Mouse (Mus musculus): Measurements from ENCODE around the gene Bmp6. TPM values are rescaled to one million over a fixed set of nuclear protein-coding genes. Genes with fewer than 3 reads are reported as not detected.

Bmp6 gene
- 0.51 and 0.64 TPM in 2 replicates for polyA plus RNA-seq (2015; fragmentation: Nextera tagmentation; extraction: Ambion mirVana)

DNA sequence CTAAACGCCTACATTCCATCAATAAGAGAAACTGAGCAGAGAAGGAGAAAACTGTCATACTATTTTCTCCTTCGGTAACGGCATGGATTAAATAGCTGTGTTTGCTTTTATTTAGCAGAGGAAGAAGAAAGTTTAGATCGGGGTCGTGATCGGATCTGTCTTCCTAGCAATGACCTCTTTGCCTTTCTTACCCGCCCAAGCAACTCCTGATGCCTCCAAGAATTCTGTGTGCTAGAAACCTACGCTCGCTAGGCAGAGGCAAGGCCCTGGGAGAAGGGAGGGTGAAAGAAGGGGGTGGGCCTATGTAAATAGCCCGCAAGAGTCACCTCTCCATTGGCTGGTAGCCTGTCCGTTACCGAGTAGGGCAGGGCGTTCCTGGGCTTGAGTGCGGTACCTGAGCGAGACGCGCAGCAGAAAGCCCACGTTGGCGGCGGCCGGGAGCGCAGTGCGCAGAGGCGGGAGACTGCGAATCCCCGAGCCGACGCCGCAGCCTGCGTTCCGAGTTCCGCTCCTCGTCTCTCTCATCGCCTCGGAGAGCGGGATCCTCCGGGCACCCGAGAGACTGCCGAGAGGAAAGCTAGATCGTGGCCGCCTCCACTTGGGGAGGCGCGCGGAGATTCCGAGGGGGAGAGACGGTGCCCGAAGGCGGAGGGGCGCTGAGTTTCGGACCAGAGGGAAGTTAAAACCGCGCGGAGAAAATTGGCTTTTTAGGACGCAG lies at the start of gene Bmp6:
Gene Bmp6 (plus strand): TSS at position 395 of the 718 bp plus-strand sequence.
- Histone ChIP-seq H3K27ac (ENCODE audit: low read length) (no peak within 1 kb of the TSS), H3K4me2 (ENCODE audit: low read depth, low read length) (peak within 1 kb of the TSS; percentile 93), H3K4me3 (ENCODE audit: low read length) (peak within 1 kb of the TSS; percentile 56), H3K9me3 (ENCODE audit: control insufficient read depth, low read length) (no peaks in the 10 kb centered on the region), H3K36me3 (ENCODE audit: control insufficient read depth, insufficient read depth, low read length) (no peaks in the 10 kb centered on the region), H3K9ac (ENCODE audit: low read depth, low read length) (peak within 1 kb of the TSS; percentile 59), H3K4me1 (ENCODE audit: control insufficient read depth, insufficient read depth, low read length) (peaks cover 19% of the 10 kb centered on the region), H3K27me3 (replicated peaks; ENCODE audit: control insufficient read depth, insufficient read depth, low read length) (peaks cover 36% of the 10 kb centered on the region)
- 2% methylated on average over 54 of the region's 54 CpGs for WGBS
- peak; percentile 98 for ATAC-seq

DNA sequence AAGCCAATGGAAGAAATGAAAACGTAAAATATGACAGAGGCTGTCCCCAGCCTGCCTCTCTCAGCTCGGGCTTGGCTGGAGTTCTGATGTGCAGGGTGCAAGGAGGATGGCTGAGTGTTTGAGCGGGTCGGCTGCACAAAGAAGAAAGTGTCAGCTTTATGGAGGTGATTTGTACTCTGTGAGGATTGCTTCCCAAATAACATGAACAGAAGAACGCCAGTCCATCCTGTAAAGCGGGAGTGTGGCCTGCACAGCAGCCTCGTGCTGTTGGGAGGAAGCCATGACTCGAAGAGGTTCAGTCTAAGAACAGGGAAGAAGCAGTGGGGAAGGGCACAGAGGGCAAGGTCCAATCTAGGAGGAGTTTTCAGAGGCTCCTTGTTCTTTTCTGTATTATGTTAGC lies 48.7 kb upstream of the Bmp6 start:
- peaks cover 11% of the 10 kb centered on the region for H3K4me1 ChIP-seq (ENCODE audit: control insufficient read depth, insufficient read depth, low read length)
- no peak overlapping the region for H3K4me3 ChIP-seq (ENCODE audit: low read length)
- no peak overlapping the region for H3K9ac ChIP-seq (ENCODE audit: low read depth, low read length)
- ATAC-seq, result peak; percentile 90
- no peaks in the 10 kb centered on the region for H3K36me3 ChIP-seq (ENCODE audit: control insufficient read depth, insufficient read depth, low read length)
- H3K27ac ChIP-seq (ENCODE audit: low read length), result peak overlapping the region; percentile 17
- no peaks in the 10 kb centered on the region for H3K27me3 ChIP-seq (replicated peaks; ENCODE audit: control insufficient read depth, insufficient read depth, low read length)
- whole genome bisulfite sequencing, result 18% methylated on average over 8 of the region's 8 CpGs
- peak overlapping the region; percentile 37 for H3K4me2 ChIP-seq (ENCODE audit: low read depth, low read length)
- no peaks in the 10 kb centered on the region for H3K9me3 ChIP-seq (ENCODE audit: control insufficient read depth, low read length)

DNA sequence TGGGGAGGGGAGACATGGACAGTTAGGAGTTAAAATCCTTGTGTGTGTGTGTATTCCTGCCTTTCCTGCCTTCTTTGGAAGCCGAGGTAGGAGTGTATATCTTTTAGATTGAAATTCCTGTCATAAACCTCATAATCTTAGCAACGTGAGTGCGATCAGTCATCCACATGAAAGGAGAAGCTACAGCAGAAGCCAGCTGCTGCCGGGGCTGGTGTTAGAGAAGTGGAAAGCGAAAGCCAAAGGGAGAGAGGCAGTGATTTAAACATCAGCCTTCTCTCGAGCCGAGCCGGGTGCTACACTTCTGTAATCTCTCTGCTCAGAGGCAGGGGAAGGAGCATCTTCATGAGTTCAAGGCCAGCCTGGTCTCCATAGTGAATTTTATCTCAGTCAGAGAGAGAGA lies 48.3 kb upstream of the Bmp6 start:
- no peaks in the 10 kb centered on the region for H3K36me3 ChIP-seq (ENCODE audit: control insufficient read depth, insufficient read depth, low read length)
- H3K27ac ChIP-seq (ENCODE audit: low read length), result peak overlapping the region; percentile 17
- no peak overlapping the region for H3K9ac ChIP-seq (ENCODE audit: low read depth, low read length)
- ATAC-seq, result peak; percentile 89
- peaks cover 11% of the 10 kb centered on the region for H3K4me1 ChIP-seq (ENCODE audit: control insufficient read depth, insufficient read depth, low read length)
- H3K4me3 ChIP-seq (ENCODE audit: low read length), result no peak overlapping the region
- H3K9me3 ChIP-seq (ENCODE audit: control insufficient read depth, low read length), result no peaks in the 10 kb centered on the region
- WGBS, result 15% methylated on average over 8 of the region's 8 CpGs
- no peaks in the 10 kb centered on the region for H3K27me3 ChIP-seq (replicated peaks; ENCODE audit: control insufficient read depth, insufficient read depth, low read length)
- H3K4me2 ChIP-seq (ENCODE audit: low read depth, low read length), result peak overlapping the region; percentile 37

DNA sequence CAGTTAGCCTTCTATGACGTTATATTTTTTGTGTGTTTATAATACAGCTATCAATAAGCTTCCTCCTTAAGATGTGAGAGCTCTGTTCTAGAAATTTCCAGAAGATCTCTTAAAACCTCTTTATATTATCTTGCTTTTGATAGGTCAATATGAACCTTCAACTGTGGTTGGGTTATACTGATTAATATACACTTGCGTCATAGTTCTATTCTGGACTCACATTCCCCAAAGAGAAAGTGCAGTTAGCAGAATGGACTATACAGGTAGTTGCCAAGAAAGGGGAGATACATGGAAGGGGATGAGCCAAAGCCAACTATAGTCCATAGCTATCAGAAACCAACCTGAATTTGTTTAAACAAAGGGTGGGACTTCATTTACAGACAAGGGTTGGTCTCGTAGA lies 33.8 kb upstream of the Bmp6 start:
- Histone ChIP-seq H3K36me3 (ENCODE audit: control insufficient read depth, insufficient read depth, low read length) (no peaks in the 10 kb centered on the region), H3K4me2 (ENCODE audit: low read depth, low read length) (no peak overlapping the region), H3K4me1 (ENCODE audit: control insufficient read depth, insufficient read depth, low read length) (0 out of 2 replicates have a peak, but pooled peaks cover 4% of the 10 kb centered on the region), H3K27me3 (replicated peaks; ENCODE audit: control insufficient read depth, insufficient read depth, low read length) (no peaks in the 10 kb centered on the region), H3K9me3 (ENCODE audit: control insufficient read depth, low read length) (no peaks in the 10 kb centered on the region), H3K27ac (ENCODE audit: low read length) (no peak overlapping the region), H3K9ac (ENCODE audit: low read depth, low read length) (no peak overlapping the region), H3K4me3 (ENCODE audit: low read length) (no peak overlapping the region)
- WGBS, result 57% methylated on average over 3 of the region's 3 CpGs
- no peak for ATAC-seq

DNA sequence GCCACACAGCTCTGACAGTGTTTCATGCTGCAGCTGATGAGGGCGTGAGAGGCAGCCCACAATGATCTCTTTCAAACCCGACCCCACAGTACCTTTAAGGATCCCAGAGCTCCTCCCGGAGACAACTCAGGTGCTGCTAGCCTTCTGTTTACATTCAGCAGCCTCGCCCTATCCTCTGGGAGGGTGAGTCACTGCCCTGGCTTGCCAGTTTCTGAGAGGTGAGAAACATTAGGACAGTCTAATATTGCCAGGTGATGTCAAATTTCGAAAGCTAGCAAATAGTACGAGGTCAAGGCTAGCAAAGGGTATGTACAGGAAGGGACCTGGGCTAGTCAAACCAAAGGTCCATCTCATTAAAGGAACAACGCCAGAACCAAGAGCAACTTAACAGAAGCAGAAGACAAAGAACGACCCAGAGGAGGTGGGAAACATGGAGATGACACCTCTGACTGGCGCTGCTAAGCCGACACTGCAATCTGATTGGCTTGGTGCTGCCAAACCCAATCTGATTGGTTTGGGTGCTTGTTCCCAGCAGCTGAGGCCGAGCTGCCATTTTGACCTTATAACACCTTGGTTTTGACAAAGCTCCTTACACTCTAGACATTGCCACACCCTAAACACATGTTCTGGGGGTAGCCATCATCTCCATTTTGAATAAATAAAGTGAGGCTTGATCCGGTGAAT lies 32.4 kb upstream of the Bmp6 start:
- Histone ChIP-seq H3K36me3 (ENCODE audit: control insufficient read depth, insufficient read depth, low read length) (no peaks in the 10 kb centered on the region), H3K4me3 (ENCODE audit: low read length) (peak overlapping the region; percentile 32; the same call in 1 of the 2 replicates), H3K27ac (ENCODE audit: low read length) (peak overlapping the region; percentile 37), H3K9ac (ENCODE audit: low read depth, low read length) (no peak overlapping the region), H3K27me3 (replicated peaks; ENCODE audit: control insufficient read depth, insufficient read depth, low read length) (no peaks in the 10 kb centered on the region), H3K9me3 (ENCODE audit: control insufficient read depth, low read length) (no peaks in the 10 kb centered on the region), H3K4me1 (ENCODE audit: control insufficient read depth, insufficient read depth, low read length) (0 out of 2 replicates have a peak, but pooled peaks cover 4% of the 10 kb centered on the region), H3K4me2 (ENCODE audit: low read depth, low read length) (peak overlapping the region; percentile 48)
- peak; percentile 89 for ATAC-seq
- 59% methylated on average over 12 of the region's 12 CpGs for WGBS

DNA sequence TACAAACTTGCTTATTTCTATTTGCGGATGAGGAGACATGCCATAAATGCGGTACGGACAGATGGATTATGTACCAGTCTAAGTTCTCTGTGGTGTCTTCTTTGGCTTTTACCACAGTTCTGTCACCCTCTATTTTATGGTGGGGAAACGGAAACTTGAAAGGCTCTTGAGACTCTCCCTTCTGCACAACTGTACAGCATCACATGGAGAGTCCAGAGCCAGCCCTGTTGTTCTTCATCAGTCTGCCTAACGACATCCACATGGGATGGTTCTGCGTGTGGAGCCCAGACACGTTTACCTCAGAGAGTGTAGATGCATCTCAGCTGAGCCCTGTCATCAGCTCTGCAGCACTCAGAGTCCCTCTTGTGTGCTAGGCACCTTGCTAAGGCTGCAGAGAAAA lies 30.3 kb upstream of the Bmp6 start:
- 0 out of 2 replicates have a peak, but pooled peaks have one; percentile 48 for ATAC-seq
- 60% methylated on average over 7 of the region's 7 CpGs for WGBS

DNA sequence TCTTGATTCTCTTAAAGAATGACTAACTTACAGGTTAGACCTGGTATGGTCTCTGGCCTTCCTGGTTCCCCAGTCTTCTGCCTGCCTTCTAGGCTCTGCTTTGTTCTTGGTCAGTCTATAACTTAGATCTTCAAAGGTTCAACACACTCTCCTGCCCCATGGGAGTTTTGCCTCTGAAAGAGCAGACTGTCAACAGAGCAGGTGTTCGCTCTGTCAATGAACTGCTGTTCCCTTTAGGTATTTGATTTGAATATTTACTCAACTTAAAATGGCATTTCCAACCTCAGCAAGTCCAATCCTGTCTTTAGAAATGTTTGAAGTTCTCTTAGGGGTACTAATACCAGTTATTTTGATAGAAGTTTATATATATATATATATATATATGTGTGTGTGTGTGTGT lies 26.5 kb upstream of the Bmp6 start:
- Histone ChIP-seq H3K9ac (ENCODE audit: low read depth, low read length) (no peak overlapping the region), H3K9me3 (ENCODE audit: control insufficient read depth, low read length) (no peaks in the 10 kb centered on the region), H3K4me1 (ENCODE audit: control insufficient read depth, insufficient read depth, low read length) (no peaks in the 10 kb centered on the region), H3K4me3 (ENCODE audit: low read length) (no peak overlapping the region), H3K36me3 (ENCODE audit: control insufficient read depth, insufficient read depth, low read length) (no peaks in the 10 kb centered on the region), H3K27me3 (replicated peaks; ENCODE audit: control insufficient read depth, insufficient read depth, low read length) (no peaks in the 10 kb centered on the region), H3K4me2 (ENCODE audit: low read depth, low read length) (no peak overlapping the region), H3K27ac (ENCODE audit: low read length) (no peak overlapping the region)
- WGBS, result 89% methylated on average over 1 of the region's 1 CpGs
- ATAC-seq, result no peak

More for the DNA sequence above, 30.3 kb upstream of the Bmp6 start:
- Histone ChIP-seq H3K27me3 (replicated peaks; ENCODE audit: control insufficient read depth, insufficient read depth, low read length) (no peaks in the 10 kb centered on the region), H3K4me2 (ENCODE audit: low read depth, low read length) (no peak overlapping the region), H3K27ac (ENCODE audit: low read length) (no peak overlapping the region), H3K9me3 (ENCODE audit: control insufficient read depth, low read length) (no peaks in the 10 kb centered on the region), H3K4me3 (ENCODE audit: low read length) (no peak overlapping the region), H3K4me1 (ENCODE audit: control insufficient read depth, insufficient read depth, low read length) (0 out of 2 replicates have a peak, but pooled peaks cover 4% of the 10 kb centered on the region), H3K36me3 (ENCODE audit: control insufficient read depth, insufficient read depth, low read length) (no peaks in the 10 kb centered on the region), H3K9ac (ENCODE audit: low read depth, low read length) (no peak overlapping the region)

DNA sequence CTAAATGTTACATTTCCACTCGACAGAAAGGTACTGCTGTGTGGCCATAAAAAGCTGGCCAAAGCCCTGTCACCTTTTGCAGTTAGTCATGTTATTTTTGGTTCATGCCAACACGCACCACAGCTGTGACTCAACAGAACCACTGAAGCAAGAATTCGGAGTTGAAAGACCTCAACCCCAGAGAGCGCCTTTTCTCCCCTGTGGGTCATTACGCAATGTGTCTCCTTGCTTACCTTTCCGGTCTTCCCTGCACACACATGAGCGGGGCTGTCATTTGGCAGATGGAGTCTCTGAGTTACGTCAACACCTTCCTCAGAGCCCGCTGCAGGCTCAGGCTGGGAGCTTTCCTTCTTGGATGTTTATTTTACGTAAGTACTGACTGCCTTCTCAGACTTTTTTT lies 24.6 kb upstream of the Bmp6 start:
- Histone ChIP-seq H3K4me2 (ENCODE audit: low read depth, low read length) (no peak overlapping the region), H3K9me3 (ENCODE audit: control insufficient read depth, low read length) (no peaks in the 10 kb centered on the region), H3K4me1 (ENCODE audit: control insufficient read depth, insufficient read depth, low read length) (no peaks in the 10 kb centered on the region), H3K36me3 (ENCODE audit: control insufficient read depth, insufficient read depth, low read length) (no peaks in the 10 kb centered on the region), H3K27ac (ENCODE audit: low read length) (no peak overlapping the region), H3K4me3 (ENCODE audit: low read length) (no peak overlapping the region), H3K9ac (ENCODE audit: low read depth, low read length) (no peak overlapping the region), H3K27me3 (replicated peaks; ENCODE audit: control insufficient read depth, insufficient read depth, low read length) (no peaks in the 10 kb centered on the region)
- ATAC-seq, result no peak
- WGBS, result 43% methylated on average over 10 of the region's 10 CpGs

DNA sequence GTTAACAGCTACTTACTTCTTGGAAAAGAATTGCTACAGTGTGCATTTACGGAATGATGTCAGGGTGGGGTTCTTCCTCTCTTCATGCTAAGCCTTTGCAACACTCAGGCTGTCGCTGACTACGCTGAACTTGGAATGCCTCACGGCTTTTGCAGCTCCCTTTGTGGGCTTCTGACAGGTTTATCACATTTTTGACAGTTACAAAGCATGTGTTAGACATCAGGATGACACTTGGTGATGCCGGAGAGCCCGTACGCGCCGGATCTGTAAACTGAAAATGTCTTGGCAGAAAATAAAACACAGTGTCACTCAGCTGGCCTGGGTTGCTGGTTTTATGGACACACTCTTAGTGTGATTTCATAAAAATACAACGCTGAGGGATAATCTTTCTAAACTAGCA lies 20.5 kb upstream of the Bmp6 start:
- ATAC-seq, result no peak
- Histone ChIP-seq H3K27me3 (replicated peaks; ENCODE audit: control insufficient read depth, insufficient read depth, low read length) (no peaks in the 10 kb centered on the region), H3K9ac (ENCODE audit: low read depth, low read length) (no peak overlapping the region), H3K36me3 (ENCODE audit: control insufficient read depth, insufficient read depth, low read length) (no peaks in the 10 kb centered on the region), H3K9me3 (ENCODE audit: control insufficient read depth, low read length) (no peaks in the 10 kb centered on the region), H3K4me1 (ENCODE audit: control insufficient read depth, insufficient read depth, low read length) (0 out of 2 replicates have a peak, but pooled peaks cover 6% of the 10 kb centered on the region), H3K27ac (ENCODE audit: low read length) (no peak overlapping the region), H3K4me2 (ENCODE audit: low read depth, low read length) (no peak overlapping the region), H3K4me3 (ENCODE audit: low read length) (no peak overlapping the region)
- 38% methylated on average over 10 of the region's 10 CpGs for WGBS

Measured in intestine, embryonic 16.5 days (tissue).